Mouse (Mus musculus): Measurements from ENCODE around the gene Bckdk. TPM values are rescaled to one million over a fixed set of nuclear protein-coding genes. Genes with fewer than 3 reads are reported as not detected.

Gene Bckdk
- 72.7 and 94.7 TPM in 2 replicates for polyA plus RNA-seq (2012; rRNA removed)

DNA sequence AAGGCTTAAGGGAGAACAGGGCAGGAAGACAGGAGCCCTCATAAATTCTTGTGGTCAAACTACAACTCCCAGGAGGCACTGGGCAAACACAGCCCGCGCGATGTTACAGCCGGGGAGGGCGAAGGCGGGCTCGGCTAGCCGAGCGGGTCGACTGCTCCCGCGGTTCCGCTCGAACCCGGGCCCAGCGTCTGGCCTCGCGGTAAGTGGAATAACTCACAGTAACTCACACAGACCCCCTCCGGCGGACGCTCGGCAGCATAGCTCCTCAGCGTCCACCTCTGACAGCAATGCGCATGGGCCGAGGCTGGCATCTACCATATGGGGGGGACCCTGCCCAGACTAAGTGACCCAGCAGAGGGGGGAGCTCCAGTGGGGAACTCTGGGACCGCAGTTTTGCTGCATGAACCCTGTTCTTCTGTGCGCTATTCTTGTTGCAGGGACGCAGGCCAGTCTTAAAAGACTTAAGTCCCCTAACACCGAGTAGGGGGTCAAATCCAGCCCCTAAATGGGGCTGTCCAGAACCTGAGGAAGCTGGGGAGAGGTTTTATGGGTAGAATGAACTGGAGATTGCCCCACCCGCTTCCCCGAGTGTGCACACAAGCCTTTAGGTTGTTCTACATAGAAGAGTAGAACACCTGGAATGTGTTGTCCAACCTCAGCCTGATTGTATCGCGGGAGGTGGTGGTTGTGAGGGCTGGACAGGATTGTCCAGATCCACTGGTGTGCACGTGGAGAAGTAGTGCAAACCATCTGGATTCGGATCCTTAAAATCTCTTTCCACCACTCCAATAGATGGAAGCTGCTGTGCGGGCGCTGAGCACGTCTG is at the start of gene Bckdk:
TSS of gene Bckdk (plus strand) at position 112 of the 826 bp plus-strand sequence.
- TF ChIP-seq CTCF (IDR thresholded peaks at IDR 0.05; ENCODE audit: insufficient read depth, low read length) (no peak), POLR2A (IDR thresholded peaks at IDR 0.05; ENCODE audit: borderline replicate concordance, extremely low read depth, low read depth, low read length) (peak; percentile 78; the same call in 1 of the 2 replicates)
- Histone ChIP-seq H3K4me1 (ENCODE audit: control insufficient read depth, insufficient read depth, low read length) (peaks cover 3% of the 10 kb centered on the region; the same call in 1 of the 2 replicates), H3K4me3 (replicated peaks; ENCODE audit: extremely low read depth, low read depth, low read length) (peak within 1 kb of the TSS; percentile 98)
- peak; percentile 70 for DNase-seq
- WGBS: 5% methylated on average over 38 of the region's 38 CpGs

GRCm38 (mm10) chr7:127858258-127858657 is 45.6 kb upstream of the Bckdk start:
- Histone ChIP-seq H3K4me3 (replicated peaks; ENCODE audit: extremely low read depth, low read depth, low read length) (no peak overlapping the region), H3K4me1 (ENCODE audit: control insufficient read depth, insufficient read depth, low read length) (no peaks in the 10 kb centered on the region)
- DNase-seq: no peak
- TF ChIP-seq POLR2A (IDR thresholded peaks at IDR 0.05; ENCODE audit: borderline replicate concordance, extremely low read depth, low read depth, low read length) (no peak), CTCF (IDR thresholded peaks at IDR 0.05; ENCODE audit: insufficient read depth, low read length) (no peak)
- WGBS: 84% methylated on average over 6 of the region's 6 CpGs

- H3K4me1 ChIP-seq (ENCODE audit: control insufficient read depth, insufficient read depth, low read length): no peaks in the 10 kb centered on the region
- no peak for DNase-seq
- no peak overlapping the region for H3K4me3 ChIP-seq (replicated peaks; ENCODE audit: extremely low read depth, low read depth, low read length)
- 95% methylated on average over 12 of the region's 12 CpGs for WGBS
- TF ChIP-seq CTCF (IDR thresholded peaks at IDR 0.05; ENCODE audit: insufficient read depth, low read length): no peak
- no peak for TF ChIP-seq POLR2A (IDR thresholded peaks at IDR 0.05; ENCODE audit: borderline replicate concordance, extremely low read depth, low read depth, low read length)
These were observed 37.4 kb upstream of the Bckdk start for GRCm38 (mm10) chr7:127866434-127866833.

- no peak for DNase-seq
- Histone ChIP-seq H3K4me1 (ENCODE audit: control insufficient read depth, insufficient read depth, low read length) (no peaks in the 10 kb centered on the region), H3K4me3 (replicated peaks; ENCODE audit: extremely low read depth, low read depth, low read length) (no peak overlapping the region)
- 97% methylated on average over 18 of the region's 18 CpGs for WGBS
- TF ChIP-seq CTCF (IDR thresholded peaks at IDR 0.05; ENCODE audit: insufficient read depth, low read length) (no peak), POLR2A (IDR thresholded peaks at IDR 0.05; ENCODE audit: borderline replicate concordance, extremely low read depth, low read depth, low read length) (no peak)
These were observed 36.2 kb upstream of the Bckdk start for GRCm38 (mm10) chr7:127867641-127868040.

GRCm38 (mm10) chr7:127869149-127869810 is 34.6 kb upstream of the Bckdk start:
- Histone ChIP-seq H3K4me3 (replicated peaks; ENCODE audit: extremely low read depth, low read depth, low read length) (no peak overlapping the region), H3K4me1 (ENCODE audit: control insufficient read depth, insufficient read depth, low read length) (no peaks in the 10 kb centered on the region)
- 52% methylated on average over 3 of the region's 3 CpGs for WGBS
- TF ChIP-seq CTCF (IDR thresholded peaks at IDR 0.05; ENCODE audit: insufficient read depth, low read length) (no peak), POLR2A (IDR thresholded peaks at IDR 0.05; ENCODE audit: borderline replicate concordance, extremely low read depth, low read depth, low read length) (no peak)
- DNase-seq: no peak

DNA sequence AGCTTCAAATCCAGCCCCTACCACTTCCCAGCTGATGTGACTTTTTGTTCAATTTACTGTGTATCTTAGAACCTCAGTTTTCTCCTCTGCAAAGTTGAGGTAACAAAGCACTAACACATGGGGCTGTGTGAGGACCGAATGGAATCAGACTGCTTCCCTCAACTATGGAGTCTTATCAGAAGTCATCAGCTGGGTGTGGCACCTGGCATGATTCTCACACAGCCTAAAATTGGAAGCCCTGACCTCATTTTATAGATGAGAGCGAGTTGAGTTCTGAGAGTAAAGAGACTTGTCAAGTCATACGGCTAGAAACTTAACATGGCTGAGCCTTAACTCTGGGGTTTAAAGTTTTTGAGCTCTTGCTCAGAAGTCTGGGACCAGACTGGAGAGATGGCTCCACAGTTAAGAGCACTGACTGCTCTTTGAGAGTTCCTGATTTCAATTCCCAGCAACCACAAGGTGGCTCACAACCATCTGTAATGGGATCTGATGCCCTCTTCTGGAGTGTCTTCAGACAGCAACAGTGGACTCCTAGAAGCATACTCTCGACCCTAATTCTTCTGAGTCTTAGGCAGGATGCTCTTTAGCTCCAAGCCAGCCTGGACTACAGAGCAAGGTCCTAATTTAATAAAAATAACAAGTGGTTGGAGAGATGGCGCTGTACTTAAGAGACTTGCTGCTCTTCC is 33.6 kb upstream of the Bckdk start:
- H3K4me3 ChIP-seq (replicated peaks; ENCODE audit: extremely low read depth, low read depth, low read length): no peak overlapping the region
- peaks cover 4% of the 10 kb centered on the region for H3K4me1 ChIP-seq (ENCODE audit: control insufficient read depth, insufficient read depth, low read length)
- WGBS: 73% methylated on average over 5 of the region's 5 CpGs
- no peak for DNase-seq
- TF ChIP-seq POLR2A (IDR thresholded peaks at IDR 0.05; ENCODE audit: borderline replicate concordance, extremely low read depth, low read depth, low read length) (no peak), CTCF (IDR thresholded peaks at IDR 0.05; ENCODE audit: insufficient read depth, low read length) (no peak)

- WGBS: 3% methylated on average over 20 of the region's 20 CpGs
- Histone ChIP-seq H3K4me3 (replicated peaks; ENCODE audit: extremely low read depth, low read depth, low read length) (peak overlapping the region; percentile 98), H3K4me1 (ENCODE audit: control insufficient read depth, insufficient read depth, low read length) (peaks cover 5% of the 10 kb centered on the region)
- DNase-seq: no peak
- TF ChIP-seq POLR2A (IDR thresholded peaks at IDR 0.05; ENCODE audit: borderline replicate concordance, extremely low read depth, low read depth, low read length): no peak
- TF ChIP-seq CTCF (IDR thresholded peaks at IDR 0.05; ENCODE audit: insufficient read depth, low read length): no peak
These were observed 28.9 kb upstream of the Bckdk start for GRCm38 (mm10) chr7:127874812-127875626.

GRCm38 (mm10) chr7:127875627-127876001 is 28.3 kb upstream of the Bckdk start:
- peaks cover 5% of the 10 kb centered on the region for H3K4me1 ChIP-seq (ENCODE audit: control insufficient read depth, insufficient read depth, low read length)
- TF ChIP-seq CTCF (IDR thresholded peaks at IDR 0.05; ENCODE audit: insufficient read depth, low read length) (no peak), POLR2A (IDR thresholded peaks at IDR 0.05; ENCODE audit: borderline replicate concordance, extremely low read depth, low read depth, low read length) (peak; percentile 8; the same call in 1 of the 2 replicates)
- DNase-seq: peak; percentile 86
- WGBS: under 1% methylated on average over 43 of the region's 43 CpGs
- H3K4me3 ChIP-seq (replicated peaks; ENCODE audit: extremely low read depth, low read depth, low read length): peak overlapping the region; percentile 98
